Mouse (Mus musculus): ENCODE results near the gene Dclk1. TPM values are rescaled to one million over a fixed set of nuclear protein-coding genes. Genes with fewer than 3 reads are reported as not detected.

Gene Dclk1
- total RNA-seq, 2 experiments from 2014 or later: 589 to 662 TPM

GRCm38 (mm10) chr3:55531204-55532044 lies 289.3 kb downstream of the Dclk1 start:
- DNase-seq (ENCODE audit: extremely low spot score in 1 of 2, low spot score in 1 of 2): no peak

- DNase-seq (ENCODE audit: extremely low spot score in 1 of 2, low spot score in 1 of 2): no peak
Measured at GRCm38 (mm10) chr3:55532175-55532973, 290.2 kb downstream of the Dclk1 start.

- no peak for DNase-seq (ENCODE audit: extremely low spot score in 1 of 2, low spot score in 1 of 2)
Measured at GRCm38 (mm10) chr3:55535591-55536200, 293.5 kb downstream of the Dclk1 start.

DNA sequence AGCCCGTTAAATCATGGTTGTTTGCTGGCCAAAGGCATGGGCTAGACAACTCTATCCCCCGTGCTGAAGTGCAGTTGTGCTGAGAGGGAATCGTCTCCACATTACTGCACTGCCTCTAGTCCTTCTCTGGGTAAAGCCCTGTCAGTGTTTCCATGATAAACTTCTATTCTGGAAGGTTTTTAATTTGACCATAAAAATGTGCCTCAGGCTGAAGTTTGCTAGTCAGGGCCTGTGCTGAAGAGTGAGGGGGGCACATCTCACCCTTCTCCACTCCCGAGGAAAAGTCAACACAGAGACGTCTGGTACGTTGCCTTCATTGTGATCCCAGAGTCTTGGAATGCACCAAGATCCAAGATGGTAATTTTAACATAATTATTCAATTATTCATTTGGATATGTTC lies 294.7 kb downstream of the Dclk1 start:
- no peak for DNase-seq (ENCODE audit: extremely low spot score in 1 of 2, low spot score in 1 of 2)

GRCm38 (mm10) chr3:55537714-55538113 lies 295.6 kb downstream of the Dclk1 start:
- no peak for DNase-seq (ENCODE audit: extremely low spot score in 1 of 2, low spot score in 1 of 2)

GRCm38 (mm10) chr3:55539400-55539799 lies 297.2 kb downstream of the Dclk1 start:
- no peak for DNase-seq (ENCODE audit: extremely low spot score in 1 of 2, low spot score in 1 of 2)

- no peak for DNase-seq (ENCODE audit: extremely low spot score in 1 of 2, low spot score in 1 of 2)
Measured at GRCm38 (mm10) chr3:55539811-55540293, 297.7 kb downstream of the Dclk1 start.

- DNase-seq (ENCODE audit: extremely low spot score in 1 of 2, low spot score in 1 of 2): no peak
Measured at GRCm38 (mm10) chr3:55540406-55541140, 298.4 kb downstream of the Dclk1 start.

GRCm38 (mm10) chr3:55541799-55542198 lies 299.6 kb downstream of the Dclk1 start:
- no peak for DNase-seq (ENCODE audit: extremely low spot score in 1 of 2, low spot score in 1 of 2)

- no peak for DNase-seq (ENCODE audit: extremely low spot score in 1 of 2, low spot score in 1 of 2)
Measured at GRCm38 (mm10) chr3:55542310-55542709, 300.1 kb downstream of the Dclk1 start.

DNA sequence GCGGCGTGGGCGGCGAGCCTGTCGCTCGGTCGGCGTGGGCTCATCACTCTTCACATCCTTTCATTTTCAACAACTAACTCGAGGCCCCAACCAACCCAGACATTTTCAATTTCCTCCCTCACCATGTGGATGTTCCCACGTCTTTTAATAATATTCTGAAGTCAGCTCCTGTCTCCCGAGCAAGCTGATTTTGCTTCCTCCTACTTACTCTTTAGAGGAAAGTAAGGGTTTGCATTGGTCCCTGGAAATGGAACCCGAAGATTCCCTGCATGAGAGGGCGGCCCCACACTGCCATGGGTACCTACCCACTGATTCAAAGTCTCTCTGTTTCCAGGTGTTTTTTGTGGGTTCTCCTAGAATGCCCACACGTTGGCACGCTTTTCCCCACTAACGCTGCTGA lies 300.8 kb downstream of the Dclk1 start:
- no peak for DNase-seq (ENCODE audit: extremely low spot score in 1 of 2, low spot score in 1 of 2)

DNA sequence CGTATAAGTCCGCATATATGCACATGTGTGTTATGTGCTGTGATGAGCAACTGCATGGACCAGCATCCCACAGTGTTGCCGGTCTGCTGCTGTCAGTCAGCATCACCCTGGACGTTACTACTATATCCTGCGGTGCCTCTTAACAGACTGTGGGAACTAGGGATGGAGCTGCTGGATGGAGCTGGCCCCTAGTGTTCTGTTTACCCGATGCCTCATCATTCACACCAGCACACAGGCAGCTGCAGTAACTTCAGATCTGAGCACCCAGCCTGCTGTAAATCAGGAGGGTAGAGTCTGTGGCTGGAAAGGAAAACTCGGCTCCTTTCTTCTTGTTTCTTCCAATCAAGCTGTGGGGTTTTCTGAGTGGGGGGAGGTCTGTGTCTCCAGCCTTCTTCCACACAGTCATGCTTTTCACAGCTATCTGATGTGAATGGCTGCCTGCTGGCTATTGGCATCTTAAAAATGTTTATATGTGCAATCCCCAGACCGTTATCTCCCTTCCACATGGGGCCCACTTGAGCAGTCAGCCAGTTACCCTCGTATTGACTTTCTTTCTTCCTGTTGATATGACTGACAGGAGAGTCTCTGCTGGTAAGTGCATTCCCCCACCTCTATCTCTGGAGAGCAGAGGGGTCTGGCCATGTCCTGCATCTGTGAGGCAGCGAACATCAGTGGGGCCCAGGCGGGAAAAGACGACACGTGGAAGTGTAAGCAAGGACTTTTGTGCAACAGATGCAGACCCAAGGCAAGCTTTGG lies 301.9 kb downstream of the Dclk1 start:
- DNase-seq (ENCODE audit: extremely low spot score in 1 of 2, low spot score in 1 of 2): no peak

DNA sequence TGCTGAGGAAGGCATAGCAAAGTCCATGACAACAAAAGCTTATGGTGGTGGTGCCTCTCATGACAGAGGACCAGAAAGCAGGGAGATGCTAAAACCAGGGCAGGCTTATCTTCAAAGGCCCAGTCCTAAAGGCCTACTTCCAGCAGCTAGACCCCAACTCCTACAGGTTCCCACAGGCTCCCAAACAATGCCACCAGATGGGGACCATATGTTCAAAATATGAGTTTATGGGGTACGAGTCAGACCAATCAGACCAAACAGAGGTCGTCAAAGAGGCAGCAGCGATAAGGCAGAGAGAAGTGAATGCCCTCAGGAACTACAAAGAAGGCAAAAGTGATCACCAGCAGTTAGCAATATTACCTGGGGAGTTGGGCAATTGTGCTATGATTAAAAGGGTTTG lies 303.1 kb downstream of the Dclk1 start:
- no peak for DNase-seq (ENCODE audit: extremely low spot score in 1 of 2, low spot score in 1 of 2)

DNA sequence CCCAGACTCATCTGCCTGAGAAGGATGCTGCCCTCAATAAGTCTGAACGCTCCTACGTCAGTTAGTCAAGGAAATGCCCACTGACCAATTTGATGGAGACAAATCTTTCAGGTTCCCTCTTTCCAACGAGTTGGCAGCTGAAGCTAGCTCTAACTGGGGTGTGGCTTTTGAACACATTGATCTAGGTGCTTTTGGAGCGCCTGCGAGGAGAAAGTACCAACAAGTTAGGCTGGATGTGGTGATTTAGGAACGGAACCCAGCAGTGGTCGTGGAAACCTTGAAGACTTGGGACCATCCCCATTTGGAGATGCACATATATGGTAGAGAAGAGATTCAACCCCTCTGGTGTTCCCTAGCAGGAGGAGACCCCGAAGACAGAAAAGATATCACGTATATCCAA lies 303.8 kb downstream of the Dclk1 start:
- DNase-seq (ENCODE audit: extremely low spot score in 1 of 2, low spot score in 1 of 2): no peak

GRCm38 (mm10) chr3:55547106-55547505 lies 304.9 kb downstream of the Dclk1 start:
- DNase-seq (ENCODE audit: extremely low spot score in 1 of 2, low spot score in 1 of 2): no peak

DNA sequence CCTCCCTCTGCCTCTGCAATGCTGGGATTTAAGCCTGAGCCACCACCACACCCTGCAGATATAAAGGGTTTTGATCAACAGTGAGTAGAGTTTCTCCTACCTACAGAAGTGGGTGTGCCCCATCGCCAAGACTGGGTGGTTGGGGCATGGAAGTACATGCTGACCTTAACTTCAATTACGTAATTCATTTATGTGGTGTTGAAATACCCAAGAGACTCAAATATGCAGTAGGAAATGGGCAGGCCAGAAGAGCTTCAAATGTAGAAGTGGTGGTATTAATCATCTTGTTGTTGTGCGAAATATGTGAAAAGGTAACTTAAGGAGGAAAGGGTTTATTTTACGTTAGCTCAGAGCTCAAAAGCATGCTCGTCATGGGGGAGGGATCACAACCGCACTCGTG lies 307.2 kb downstream of the Dclk1 start:
- no peak for DNase-seq (ENCODE audit: extremely low spot score in 1 of 2, low spot score in 1 of 2)

- DNase-seq (ENCODE audit: extremely low spot score in 1 of 2, low spot score in 1 of 2): no peak
Measured at GRCm38 (mm10) chr3:55550962-55551361, 308.8 kb downstream of the Dclk1 start.

GRCm38 (mm10) chr3:55551912-55552311 lies 309.7 kb downstream of the Dclk1 start:
- DNase-seq (ENCODE audit: extremely low spot score in 1 of 2, low spot score in 1 of 2): no peak

- no peak for DNase-seq (ENCODE audit: extremely low spot score in 1 of 2, low spot score in 1 of 2)
Measured at GRCm38 (mm10) chr3:55553031-55553430, 310.9 kb downstream of the Dclk1 start.

- no peak for DNase-seq (ENCODE audit: extremely low spot score in 1 of 2, low spot score in 1 of 2)
Measured at GRCm38 (mm10) chr3:55555848-55556247, 313.7 kb downstream of the Dclk1 start.
